Mouse (Mus musculus) induced T-regulatory cell, adult 2 months (primary cell): Measurements from ENCODE around the gene Pard3.

Experiments
- DNase-seq: peaks from one replicate; pipeline ENCODE4 v3.0.0-alpha.2; 2012; ENCODE audit warnings: low read depth

Gene Pard3

DNA sequence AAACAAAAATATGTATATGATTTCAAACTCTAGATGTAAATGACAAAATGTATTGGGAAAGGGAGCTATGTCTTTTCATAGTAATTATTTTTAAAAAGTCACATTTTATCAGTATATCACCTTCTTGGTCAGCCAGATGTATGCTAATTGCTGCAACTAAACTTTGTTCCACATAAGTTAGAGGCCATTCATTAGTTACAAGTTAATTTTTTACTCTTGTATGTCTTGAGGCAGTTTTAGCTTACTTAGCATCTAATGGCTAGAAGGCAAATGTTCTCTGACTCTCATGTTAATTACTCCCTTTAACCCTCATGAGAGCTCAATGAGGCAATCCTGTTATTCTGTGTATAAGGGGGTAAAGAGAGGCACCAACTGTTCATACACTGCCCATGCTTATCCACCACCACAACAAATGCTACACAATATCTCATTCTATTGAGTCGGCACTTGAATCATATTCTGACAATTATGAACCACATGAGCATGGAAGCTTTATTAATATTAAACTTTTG is 282.3 kb downstream of the Pard3 start:
- DNase-seq, result no peak

DNA sequence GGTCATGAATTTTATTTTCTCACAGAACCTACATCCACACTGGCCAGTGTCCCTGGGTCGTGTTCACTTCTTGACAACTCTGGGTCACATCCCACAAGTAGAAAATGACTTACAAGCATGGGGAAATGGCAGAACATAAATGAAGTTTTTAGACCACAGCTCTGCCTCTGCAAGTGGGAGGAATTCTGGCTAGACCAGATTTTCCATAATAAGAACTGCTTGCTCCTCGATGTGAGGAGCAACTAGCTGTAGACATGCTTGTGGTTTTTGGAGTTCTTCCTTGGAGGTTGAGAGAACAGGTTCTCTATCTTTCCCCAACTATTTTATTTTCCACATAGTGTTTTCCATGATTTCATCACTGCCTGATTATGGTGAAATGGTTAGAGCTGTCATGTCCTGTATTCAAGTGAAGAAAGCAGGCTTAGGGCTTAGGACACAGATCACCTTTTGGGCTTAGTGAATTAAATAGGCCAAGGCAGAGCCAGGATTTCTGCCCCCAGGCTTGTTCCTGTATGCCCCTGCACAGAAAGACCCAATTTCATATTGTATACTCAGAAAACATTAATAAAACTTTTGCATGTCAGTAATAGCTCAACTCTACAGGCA is 284.3 kb downstream of the Pard3 start:
- no peak for DNase-seq

DNA sequence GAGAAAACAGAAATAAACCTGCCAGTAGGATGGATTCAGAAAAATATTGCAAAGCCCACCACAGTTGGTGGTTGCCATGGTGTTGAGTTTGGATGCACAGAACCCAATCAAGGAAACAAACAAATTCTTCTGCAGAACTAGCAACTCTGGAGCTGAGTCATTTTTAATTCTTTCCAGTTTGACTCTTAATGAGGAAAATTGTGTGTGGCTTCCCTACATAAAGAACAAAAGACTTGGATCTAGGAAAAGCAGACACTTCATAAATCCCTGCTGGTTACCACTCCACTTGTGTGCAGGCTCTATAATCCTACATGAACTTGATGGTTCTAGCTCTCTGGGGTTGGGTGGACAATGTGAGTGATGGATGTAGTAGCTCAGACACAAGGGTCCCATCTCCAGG is 298.1 kb downstream of the Pard3 start:
- no peak for DNase-seq

DNA sequence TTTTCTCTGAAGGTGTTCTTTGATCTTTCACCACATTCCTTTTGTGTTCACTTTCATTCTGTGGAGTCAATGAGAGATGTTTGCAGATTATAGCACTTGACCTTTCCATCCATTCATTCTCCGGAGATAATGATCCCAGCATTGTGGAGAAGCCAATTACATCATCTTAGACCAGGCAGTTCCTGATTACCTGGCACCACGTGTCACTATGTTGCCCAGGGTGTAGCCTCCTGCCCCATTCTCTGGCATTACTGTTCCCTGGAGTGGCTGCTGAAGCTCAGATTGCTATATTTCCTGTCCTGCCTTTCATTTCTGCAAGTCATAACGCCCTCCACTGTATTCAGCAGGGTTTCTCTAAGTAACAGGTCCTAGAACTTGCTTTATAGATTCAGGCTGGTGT is 304.7 kb downstream of the Pard3 start:
- DNase-seq, result no peak

DNA sequence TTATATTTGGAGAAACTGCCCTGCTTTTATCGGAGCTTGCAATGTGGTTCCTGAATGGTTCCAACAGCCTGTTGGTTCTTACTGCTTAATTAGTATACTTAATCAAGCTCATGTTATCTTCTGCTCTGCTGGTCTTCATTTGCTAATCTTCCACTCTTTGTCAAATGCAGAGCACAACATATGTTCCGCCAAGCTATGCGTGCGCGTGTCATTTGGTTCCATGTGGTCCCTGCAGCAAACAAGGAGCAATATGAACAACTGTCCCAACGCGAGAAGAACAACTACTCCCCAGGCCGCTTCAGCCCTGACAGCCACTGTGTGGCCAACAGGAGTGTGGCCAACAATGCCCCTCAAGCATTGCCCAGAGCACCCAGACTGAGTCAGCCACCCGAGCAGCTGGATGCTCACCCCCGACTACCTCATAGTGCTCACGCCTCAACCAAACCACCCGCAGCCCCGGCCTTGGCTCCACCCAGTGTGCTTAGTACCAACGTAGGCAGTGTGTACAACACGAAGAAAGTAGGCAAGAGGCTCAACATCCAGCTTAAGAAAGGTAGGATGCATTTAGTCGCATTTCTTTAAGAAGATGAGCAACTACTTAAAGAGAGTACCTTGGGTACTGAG is 307.7 kb downstream of the Pard3 start:
- DNase-seq, result no peak

DNA sequence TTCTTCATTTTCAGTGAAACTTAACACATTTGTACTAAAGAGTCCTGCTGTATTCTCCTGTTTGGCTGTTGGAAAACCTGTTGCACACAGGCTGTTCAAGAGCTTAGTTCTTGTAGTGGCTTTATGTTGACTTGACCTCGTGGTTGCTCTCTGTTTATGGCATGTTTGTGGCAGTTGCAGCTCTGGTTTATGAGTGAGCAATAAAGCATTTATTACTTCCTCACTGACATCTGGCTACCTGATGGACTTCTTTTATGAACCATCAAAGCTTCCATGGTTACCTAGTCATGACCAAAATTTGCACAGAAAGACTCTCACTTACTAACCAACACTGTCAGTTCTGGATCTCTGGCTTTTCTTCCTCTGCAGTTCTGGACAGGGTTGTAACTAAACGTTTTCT is 314.1 kb downstream of the Pard3 start:
- DNase-seq, result no peak

DNA sequence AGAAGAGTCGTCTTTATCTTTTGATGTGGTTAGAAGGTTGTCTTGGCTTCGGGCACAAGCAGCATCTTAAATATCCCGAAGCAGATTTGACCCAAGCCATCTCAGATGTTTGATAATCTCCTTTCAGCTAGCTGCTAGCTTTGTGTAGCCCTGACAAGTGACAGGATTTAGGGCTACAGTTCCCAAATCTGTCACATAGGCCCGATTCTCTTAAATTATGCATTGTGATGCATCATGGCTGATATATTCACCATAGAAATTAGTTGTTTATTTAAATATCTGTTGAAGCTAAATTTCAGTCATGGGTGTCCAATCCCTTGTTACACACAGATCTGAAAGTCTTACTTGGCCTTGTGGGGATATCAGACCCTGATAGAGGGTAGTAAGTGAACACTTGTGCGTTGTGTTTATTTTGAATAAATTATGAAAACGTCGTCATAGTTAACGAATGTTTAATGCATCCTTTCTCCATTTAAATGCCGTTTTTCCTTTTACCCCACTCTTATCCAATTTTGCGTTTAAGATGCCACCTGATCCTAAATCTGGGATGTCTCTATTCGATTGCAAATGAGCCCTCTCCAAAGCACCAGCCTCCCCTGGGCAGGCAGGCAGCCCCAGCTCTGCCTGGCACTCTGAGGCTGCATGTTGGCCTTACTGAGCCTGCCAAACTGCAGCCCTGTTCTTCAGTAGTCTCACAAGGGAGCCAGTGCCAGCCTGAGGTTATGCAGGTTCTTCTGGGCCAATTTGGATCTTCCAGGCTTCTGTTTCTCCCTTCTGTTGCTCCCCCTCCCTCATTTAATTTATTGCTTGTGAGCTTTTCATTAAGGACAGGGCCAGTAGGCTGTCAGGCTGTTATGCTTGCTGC is 315.5 kb downstream of the Pard3 start:
- DNase-seq, result no peak

DNA sequence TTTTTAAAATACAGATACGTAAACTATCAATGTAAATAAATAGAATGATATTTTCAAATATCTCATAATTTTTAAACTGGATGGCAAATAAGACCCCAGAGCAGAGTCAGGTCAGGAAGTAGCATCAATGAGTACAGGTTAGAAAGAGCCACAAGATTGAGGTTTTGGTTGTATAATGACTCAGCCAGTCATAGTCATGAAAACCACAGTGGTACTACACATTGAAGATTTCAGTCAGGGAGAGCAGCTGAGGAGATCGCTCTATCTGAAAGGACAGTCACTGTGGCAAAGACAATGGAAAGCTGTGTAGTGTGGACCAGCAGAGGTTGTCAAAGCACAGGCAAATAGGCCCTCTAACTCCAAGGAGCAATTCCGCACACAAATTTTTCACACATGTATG is 317.6 kb downstream of the Pard3 start:
- DNase-seq, result peak; percentile 23

DNA sequence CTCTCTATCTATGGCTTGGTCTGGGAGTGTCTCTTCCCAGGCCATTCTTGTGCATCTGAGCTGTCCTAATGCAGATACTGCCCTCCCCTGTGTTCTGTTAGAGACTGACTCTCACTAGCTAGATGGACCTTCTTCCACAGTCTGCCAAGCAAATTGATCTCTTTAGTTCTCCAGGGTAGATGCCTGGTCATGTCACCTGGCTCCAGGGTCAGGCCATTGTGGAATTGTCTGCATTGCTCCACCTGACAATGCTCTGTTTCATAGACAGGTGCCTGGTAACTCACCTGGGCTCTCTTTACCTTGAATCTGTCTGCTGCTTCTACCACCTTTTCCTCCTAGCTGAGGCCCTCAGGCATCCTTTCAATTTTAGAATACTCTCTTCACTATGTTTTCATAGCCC is 329.0 kb downstream of the Pard3 start:
- DNase-seq, result no peak

DNA sequence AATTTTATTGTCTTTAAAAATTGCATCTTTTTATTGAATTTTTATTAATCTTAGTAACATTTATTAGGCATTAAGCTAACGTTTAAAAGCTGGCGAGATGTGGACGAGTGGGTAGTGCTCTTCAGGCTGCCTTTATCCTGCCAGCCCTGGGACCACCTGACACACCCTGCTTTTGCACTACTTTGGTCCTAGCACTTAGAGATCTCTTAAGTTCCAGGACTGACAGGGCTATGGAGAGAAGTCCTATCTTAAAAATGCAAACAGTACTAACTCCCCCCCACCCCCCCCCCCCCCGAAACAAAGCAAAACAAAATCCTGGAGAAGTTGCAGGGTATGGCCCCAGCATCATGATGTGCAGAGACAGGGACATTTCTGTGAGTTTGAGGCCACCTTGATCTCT is 331.8 kb downstream of the Pard3 start:
- DNase-seq, result no peak

DNA sequence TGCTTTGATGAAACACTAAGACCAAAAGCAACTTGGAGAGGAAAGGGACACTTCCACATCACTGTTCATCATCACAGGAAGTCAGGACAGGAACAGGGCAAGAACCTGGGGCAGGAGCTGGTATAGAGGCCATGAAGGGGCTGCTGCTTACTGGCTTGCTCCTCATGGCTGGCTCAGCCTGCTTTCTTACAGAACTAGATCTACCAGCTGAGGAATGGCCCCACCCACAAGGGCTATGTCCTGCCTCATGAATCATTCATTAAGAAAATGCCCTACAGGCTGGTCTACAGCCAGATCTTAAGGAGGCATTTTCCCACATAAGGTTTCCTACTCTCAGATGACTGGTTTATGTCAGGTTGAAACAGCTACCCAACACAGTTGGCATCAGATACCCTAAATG is 342.1 kb downstream of the Pard3 start:
- DNase-seq, result no peak

DNA sequence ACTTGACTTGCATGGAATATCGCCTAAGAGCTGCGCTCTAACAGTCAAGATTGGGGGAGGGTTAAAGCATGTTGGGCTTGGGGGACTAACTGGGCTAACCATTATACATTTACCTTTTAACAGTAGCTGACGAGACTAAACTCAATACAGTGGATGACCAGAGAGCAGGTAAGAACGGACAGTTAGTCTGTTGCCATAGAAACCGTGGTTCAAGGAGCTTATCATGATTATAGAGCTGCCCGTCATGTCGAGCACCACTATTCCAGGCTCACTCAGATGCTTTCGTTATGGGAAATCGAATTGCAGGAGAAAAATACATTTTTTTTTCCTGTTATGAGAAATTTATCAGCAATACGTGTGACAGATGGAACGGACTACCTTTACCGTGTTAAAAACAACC is 346.9 kb downstream of the Pard3 start:
- DNase-seq, result no peak

DNA sequence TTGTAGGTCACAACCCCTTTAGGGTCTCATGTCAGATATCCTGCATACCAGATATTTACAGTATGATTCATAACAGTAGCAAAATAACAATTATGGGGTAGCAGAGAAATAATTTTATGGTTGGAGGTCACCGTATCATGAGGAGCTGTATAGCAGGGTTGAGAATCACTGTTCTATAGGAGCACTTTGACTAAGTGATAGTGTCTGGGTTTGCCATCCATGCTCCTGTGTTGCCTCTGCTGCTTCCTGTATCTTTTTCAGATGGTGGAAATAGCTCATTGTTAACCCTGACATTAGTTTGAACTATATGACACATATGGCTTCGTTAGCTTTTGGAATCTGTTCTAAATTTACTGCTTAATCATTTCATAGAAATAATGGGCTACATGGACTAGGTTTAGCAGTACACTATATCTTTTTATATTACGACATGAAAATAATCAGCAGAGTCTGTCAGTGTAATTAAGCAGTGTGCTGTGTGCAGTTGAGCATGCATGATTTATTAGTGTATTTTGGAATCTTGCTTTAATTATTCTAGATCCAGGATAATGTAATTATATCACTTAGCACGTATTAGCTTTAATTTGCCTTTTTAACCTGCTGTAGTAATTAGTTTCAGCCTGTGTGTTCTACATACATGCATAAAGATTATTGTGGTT is 347.6 kb downstream of the Pard3 start:
- no peak for DNase-seq

DNA sequence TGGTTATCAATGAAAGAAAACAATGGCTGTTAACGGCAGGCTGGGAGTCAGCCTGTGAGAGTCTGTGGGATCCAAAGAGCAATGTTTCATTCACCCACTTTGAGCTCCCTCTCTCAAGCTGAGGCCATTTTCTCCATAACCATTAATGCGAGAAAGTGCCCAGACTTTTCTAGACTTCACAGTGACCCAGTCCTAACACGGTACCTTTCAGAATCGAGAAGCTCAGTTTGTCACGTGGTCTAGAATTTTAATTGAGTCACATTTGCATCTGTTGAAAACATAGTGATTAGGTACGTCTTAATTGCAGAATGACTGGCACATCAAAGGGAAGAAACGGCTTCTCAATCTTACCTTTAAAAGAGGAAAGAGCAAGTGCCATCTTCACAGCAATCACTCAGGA is 359.3 kb downstream of the Pard3 start:
- DNase-seq, result no peak

DNA sequence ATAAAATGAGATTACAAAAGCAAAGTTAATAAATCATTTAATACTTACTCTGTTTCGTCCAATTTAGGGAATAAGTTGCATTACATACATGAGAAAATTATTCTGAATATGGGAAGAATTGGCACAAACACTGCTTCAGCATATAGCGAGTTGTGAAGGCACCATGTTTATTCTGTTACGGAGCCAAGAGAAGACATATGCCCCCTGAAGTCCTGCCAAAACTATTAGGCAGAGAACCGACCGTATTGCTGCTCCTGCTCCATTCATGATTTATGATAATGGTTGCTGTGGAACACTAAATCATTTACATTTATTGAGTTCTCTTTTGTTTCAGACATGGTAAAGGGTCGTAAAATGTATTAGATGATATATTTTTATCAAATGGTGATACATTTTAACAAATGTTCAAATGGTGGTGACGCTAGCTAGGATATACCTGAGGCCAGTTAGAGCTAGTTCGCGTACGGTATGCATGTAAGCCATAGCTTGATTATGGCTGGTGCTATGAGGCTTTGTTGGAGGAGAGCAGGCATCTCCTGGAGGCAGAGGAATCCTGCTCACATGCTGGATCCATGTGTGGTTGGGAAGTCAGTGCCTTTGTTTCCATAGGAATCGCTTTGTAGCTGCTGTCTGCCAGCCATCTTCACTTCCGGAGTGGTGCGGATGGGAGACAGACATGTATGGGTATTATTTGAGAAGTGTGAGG is 360.7 kb downstream of the Pard3 start:
- no peak for DNase-seq

DNA sequence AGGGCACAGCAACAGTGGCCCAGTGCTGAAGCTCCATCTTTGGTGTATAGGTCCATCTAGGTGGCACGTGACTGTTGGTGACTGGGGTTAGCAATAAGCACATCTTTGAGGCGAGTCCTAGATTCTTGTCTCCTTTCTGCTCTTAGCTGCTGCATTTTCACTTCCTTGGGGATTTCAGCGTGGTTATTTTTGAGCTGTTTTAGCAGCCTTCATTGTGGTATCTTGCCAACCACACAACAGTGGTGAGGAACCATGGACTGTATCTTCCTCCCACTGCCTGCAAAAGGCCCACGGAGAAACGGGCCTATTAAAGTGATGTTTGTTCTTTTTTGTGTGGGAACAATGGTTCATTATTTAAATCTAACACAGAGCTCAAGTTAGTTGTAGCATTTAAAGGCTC is 363.2 kb downstream of the Pard3 start:
- no peak for DNase-seq

DNA sequence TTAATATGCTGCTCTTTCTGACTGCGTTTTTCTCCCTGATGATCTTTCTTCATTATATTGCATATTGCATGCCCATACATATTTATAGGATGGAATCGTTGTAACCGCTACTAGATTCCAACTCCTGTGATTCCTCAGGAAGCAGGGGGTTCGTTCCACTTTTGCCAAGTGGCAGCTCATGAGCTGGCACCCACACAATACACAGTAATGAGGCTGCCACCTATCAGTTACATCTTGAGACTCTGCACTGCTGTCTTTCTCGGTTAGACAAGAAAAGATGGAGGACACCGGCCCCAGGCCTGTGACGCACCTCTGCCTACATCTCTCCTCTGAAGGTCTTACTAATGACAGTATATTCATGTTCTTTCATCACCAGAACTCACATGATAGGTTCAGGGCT is 364.3 kb downstream of the Pard3 start:
- DNase-seq, result no peak

DNA sequence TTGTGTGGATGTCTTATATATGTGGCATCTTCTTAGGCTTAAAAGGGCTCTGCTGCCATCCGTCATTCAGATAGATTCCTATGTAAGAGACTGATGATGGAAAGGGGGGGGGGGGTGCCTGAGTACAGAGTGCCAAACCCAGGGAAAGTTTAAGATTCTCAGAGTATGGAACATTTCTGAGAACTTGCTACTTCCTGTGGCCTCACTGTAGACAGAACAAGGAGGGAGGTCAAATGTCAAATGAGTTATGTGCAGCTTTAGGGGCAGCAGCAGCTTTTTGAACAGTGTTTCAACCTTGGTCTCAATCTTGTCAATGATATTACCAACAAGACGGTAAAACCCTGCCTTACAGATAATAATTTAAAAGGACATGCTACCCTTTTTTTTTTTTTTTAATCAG is 367.5 kb downstream of the Pard3 start:
- no peak for DNase-seq

DNA sequence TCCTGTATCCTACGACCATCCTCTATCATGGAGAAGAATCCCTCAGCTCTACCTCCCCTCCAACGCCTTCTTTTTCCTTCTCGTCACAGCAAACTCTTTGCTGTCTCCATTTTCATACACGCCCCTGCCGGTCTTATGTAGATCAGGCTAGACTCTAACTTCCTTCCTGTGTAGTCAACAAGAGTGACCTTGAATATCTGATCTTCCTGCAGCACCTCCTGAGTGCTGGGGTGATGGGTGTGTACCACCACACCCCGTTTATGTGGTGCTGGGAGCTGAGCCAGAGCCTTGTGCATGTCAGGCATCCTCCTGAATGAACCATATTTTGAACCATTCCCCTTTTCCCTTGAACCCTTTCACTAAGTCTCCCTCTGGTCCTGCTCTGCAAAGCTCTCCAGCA is 372.3 kb downstream of the Pard3 start:
- no peak for DNase-seq

DNA sequence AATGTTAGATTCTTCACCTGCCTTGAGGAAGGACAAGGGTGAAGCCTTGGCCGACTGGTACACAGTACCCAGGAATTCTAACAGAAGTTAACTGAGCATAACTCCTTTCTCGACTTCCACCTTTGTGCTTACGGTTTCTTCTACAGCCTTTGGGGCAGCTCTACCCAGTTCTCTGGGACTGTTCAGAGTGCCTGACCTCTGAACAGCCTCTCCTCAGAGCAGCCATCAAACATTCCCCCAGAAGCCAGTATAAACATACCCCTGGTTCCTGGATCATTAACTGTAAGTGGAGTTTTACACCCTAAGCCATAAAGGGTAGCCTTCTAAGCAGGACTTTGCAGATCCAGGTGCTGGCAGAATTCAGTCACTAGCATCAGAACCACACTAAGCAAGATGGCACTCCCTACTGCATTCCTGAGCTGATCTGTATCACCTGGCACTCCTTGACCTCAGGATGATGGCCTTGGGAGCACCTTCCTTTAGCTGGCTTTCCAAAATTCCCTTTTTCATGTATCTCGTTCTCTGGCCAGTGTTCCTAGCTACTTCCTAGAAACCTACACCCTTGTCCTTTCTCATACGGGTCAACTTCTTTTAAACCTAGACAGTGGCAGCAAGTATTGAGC is 374.0 kb downstream of the Pard3 start:
- DNase-seq, result no peak

DNA sequence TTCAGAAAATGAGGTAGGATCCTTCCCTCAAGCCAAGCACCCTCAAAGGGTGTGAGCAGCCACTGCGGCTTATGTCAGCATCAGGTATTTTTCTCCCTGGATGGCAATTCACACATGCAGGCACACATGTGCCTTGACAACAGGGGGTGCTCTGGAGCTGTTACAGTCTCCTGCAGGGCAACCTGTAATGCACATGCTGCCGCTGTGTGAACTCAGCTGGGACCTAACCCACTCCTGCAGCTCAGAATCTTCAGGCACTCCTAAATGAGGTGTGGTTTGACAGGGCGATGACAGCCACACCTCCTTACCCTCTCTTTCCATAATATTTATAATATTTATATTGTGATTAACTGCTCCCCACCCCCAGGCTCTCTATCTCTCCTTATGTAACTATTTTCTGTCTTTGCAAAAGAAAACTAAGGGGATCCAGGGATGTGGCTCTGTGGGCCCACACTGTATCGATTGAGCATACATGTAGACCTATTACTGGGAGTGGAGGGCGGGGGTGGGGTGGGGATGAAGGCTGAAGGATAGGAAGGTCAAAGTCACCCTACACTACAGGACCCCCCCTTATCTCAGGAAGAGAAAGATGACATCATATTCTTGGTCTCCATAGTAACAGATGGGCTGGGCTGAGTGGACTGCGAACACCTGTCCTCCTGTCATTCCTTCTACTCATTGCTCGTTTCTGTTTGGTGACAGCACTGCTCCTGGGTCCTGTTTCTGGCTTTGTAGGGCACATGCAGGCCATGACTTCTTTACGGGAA is 375.1 kb downstream of the Pard3 start:
- peak; percentile 46 for DNase-seq
